Mouse (Mus musculus): ENCODE results near the gene Eng. TPM values are rescaled to one million over a fixed set of nuclear protein-coding genes. Genes with fewer than 3 reads are reported as not detected.

Eng gene
- total and polyA plus RNA-seq, 3 experiments: 100 to 266 (median 128) TPM

Small RNA genes lying within 50 kb of the gene (microRNA-seq; reads per million reads assigned to microRNA genes)
- 0 reads per million in 2 experiments for gene Gm47291
- gene Mir1954: 0 reads per million in 2 experiments
- 0 to 0.66 reads per million in 2 experiments for gene Mir2861
- gene Mir3960: 0 reads per million in 2 experiments
- 0 to 0.44 reads per million in 2 experiments for gene Mir8093

Other genes starting within 250 kb of the Eng start
- 1 to 10 TPM; 5.1 to 5.9 TPM for gene Naif1, start 196.1 kb upstream of the Eng start, total RNA-seq (2021)
- gene Naif1, start 196.1 kb upstream of the Eng start, polyA plus RNA-seq (2012; rRNA removed): 6.1 and 6.6 TPM in 2 replicates
- 10 to 100 TPM; 34.0 to 79.5 TPM for gene Slc25a25, start 195.2 kb upstream of the Eng start, total RNA-seq (2021)
- gene Slc25a25, start 195.2 kb upstream of the Eng start, polyA plus RNA-seq (2012; rRNA removed): 35.2 and 36.8 TPM in 2 replicates
- gene Fam102a, start 111.3 kb upstream of the Eng start, total RNA-seq (2021): 10 to 100 TPM; 37.1 to 40.8 TPM
- 40.2 and 43.1 TPM in 2 replicates for gene Fam102a, start 111.3 kb upstream of the Eng start, polyA plus RNA-seq (2012; rRNA removed)
- 10 to 100 TPM; 52.7 to 67.4 TPM for gene Dpm2, start 75.7 kb upstream of the Eng start, total RNA-seq (2021)
- 160 and 165 TPM in 2 replicates for gene Dpm2, start 75.7 kb upstream of the Eng start, polyA plus RNA-seq (2012; rRNA removed)
- gene Pip5kl1, start 71.8 kb upstream of the Eng start, total RNA-seq (2021): under 1 TPM in 1 of 2 experiments, not detected in 1; 0.29 TPM
- gene Pip5kl1, start 71.8 kb upstream of the Eng start, polyA plus RNA-seq (2012; rRNA removed): 0.10 TPM in 1 of 2 replicates, not detected in the other
- not detected for gene 9430097D07Rik, start 70.9 kb upstream of the Eng start, total RNA-seq (2021)
- gene 9430097D07Rik, start 70.9 kb upstream of the Eng start, polyA plus RNA-seq (2012; rRNA removed): not detected in 2 replicates
- gene St6galnac4, start 59.5 kb upstream of the Eng start, total RNA-seq (2021): 10 to 100 TPM in 1 of 2 experiments, 1 to 10 TPM in 1; 5.6 to 14.5 TPM
- 15.4 and 18.5 TPM in 2 replicates for gene St6galnac4, start 59.5 kb upstream of the Eng start, polyA plus RNA-seq (2012; rRNA removed)
- 10 to 100 TPM; 55.2 to 55.6 TPM for gene St6galnac6, start 46.9 kb upstream of the Eng start, total RNA-seq (2021)
- gene St6galnac6, start 46.9 kb upstream of the Eng start, polyA plus RNA-seq (2012; rRNA removed): 115 and 122 TPM in 2 replicates
- gene Ak1, start 24.8 kb upstream of the Eng start, total RNA-seq (2021): 10 to 100 TPM; 40.6 to 59.0 TPM
- 66.6 and 67.7 TPM in 2 replicates for gene Ak1, start 24.8 kb upstream of the Eng start, polyA plus RNA-seq (2012; rRNA removed)
- gene Fpgs, start 57.5 kb downstream of the Eng start, total RNA-seq (2021): 10 to 100 TPM in 1 of 2 experiments, 1 to 10 TPM in 1; 7.5 to 13.9 TPM
- 45.7 and 48.2 TPM in 2 replicates for gene Fpgs, start 57.5 kb downstream of the Eng start, polyA plus RNA-seq (2012; rRNA removed)
- 10 to 100 TPM; 69.7 to 74.7 TPM for gene Cdk9, start 66.5 kb downstream of the Eng start, total RNA-seq (2021)
- gene Cdk9, start 66.5 kb downstream of the Eng start, polyA plus RNA-seq (2012; rRNA removed): 131 and 132 TPM in 2 replicates
- 10 to 100 TPM; 11.3 to 19.1 TPM for gene Sh2d3c, start 74.5 kb downstream of the Eng start, total RNA-seq (2021)
- gene Sh2d3c, start 74.5 kb downstream of the Eng start, polyA plus RNA-seq (2012; rRNA removed): 47.0 and 50.8 TPM in 2 replicates
- not detected for gene 6330409D20Rik, start 94.4 kb downstream of the Eng start, total RNA-seq (2021)
- not detected in 2 replicates for gene 6330409D20Rik, start 94.4 kb downstream of the Eng start, polyA plus RNA-seq (2012; rRNA removed)
- gene Tor2a, start 110.6 kb downstream of the Eng start, total RNA-seq (2021): 10 to 100 TPM; 18.7 to 26.5 TPM
- gene Tor2a, start 110.6 kb downstream of the Eng start, polyA plus RNA-seq (2012; rRNA removed): 70.6 and 74.0 TPM in 2 replicates
- under 1 TPM; 0.24 to 0.35 TPM for gene Ttc16, start 129.0 kb downstream of the Eng start, total RNA-seq (2021)
- 0.31 and 0.37 TPM in 2 replicates for gene Ttc16, start 129.0 kb downstream of the Eng start, polyA plus RNA-seq (2012; rRNA removed)
- gene Ptrh1, start 129.2 kb downstream of the Eng start, total RNA-seq (2021): 10 to 100 TPM in 1 of 2 experiments, 1 to 10 TPM in 1; 4.0 to 14.3 TPM
- gene Ptrh1, start 129.2 kb downstream of the Eng start, polyA plus RNA-seq (2012; rRNA removed): 5.0 and 6.3 TPM in 2 replicates
- gene Cfap157, start 137.8 kb downstream of the Eng start, total RNA-seq (2021): not detected
- not detected in 2 replicates for gene Cfap157, start 137.8 kb downstream of the Eng start, polyA plus RNA-seq (2012; rRNA removed)
- 10 to 100 TPM; 19.3 to 29.5 TPM for gene Stxbp1, start 200.7 kb downstream of the Eng start, total RNA-seq (2021)
- 8.0 and 8.1 TPM in 2 replicates for gene Stxbp1, start 200.7 kb downstream of the Eng start, polyA plus RNA-seq (2012; rRNA removed)
- gene Fam129b, start 229.5 kb downstream of the Eng start, total RNA-seq (2021): 10 to 100 TPM; 14.8 to 27.4 TPM
- gene Fam129b, start 229.5 kb downstream of the Eng start, polyA plus RNA-seq (2012; rRNA removed): 20.1 and 21.6 TPM in 2 replicates

All from adrenal gland, adult 2 months (tissue).